Mouse (Mus musculus) cerebellum, adult 2 months (tissue): ENCODE results near the gene Elp5.

Experiments
- CTCF ChIP-seq: fragments of 200-500 bp; IDR thresholded peaks from 2 replicates; pipeline ENCODE4 v1.5.1; 2011; ENCODE audit warnings: low read depth, mild to moderate bottlenecking, control low read depth, low read length, moderate library complexity, borderline replicate concordance; ENCODE audit not compliant: insufficient read depth
- POLR2A ChIP-seq: fragments of 200-500 bp; IDR thresholded peaks from 2 replicates; pipeline ENCODE4 v1.6.1; 2011; ENCODE audit warnings: low read length, control low read depth, borderline replicate concordance; ENCODE audit not compliant: insufficient read depth

- TF ChIP-seq POLR2A (no peak), CTCF (no peak)
Observed at GRCm38 (mm10) chr11:69983377-69983776, 1.1 kb upstream of the Elp5 start.
